Mouse (Mus musculus) heart, postnatal 4 days (tissue): ENCODE measurements around the gene Brca2. TPM values are rescaled to one million over a fixed set of nuclear protein-coding genes. Genes with fewer than 3 reads are reported as not detected.
A peak's percentile ranks its signal among the peaks of the same experiment; 100 is the strongest.

ENCODE experiments used
- DNase-seq: peaks from one replicate; pipeline ENCODE4 v3.0.0; 2021
- total RNA-seq, 2 experiments: library from RNA; stranded (reverse); gene quantifications; 2 replicates each; pipeline ENCODE4 v1.2.3; 2021

Brca2 gene
- total RNA-seq, 2 experiments from 2014 or later, result 19.6 to 22.8 TPM

- DNase-seq, result no peak
Observed at GRCm38 (mm10) chr5:150599301-150600294, 77.2 kb downstream of the Brca2 start.

GRCm38 (mm10) chr5:150600554-150601440 is 78.4 kb downstream of the Brca2 start:
- DNase-seq, result peak; percentile 10

GRCm38 (mm10) chr5:150601441-150602230 is 79.2 kb downstream of the Brca2 start:
- DNase-seq, result no peak

GRCm38 (mm10) chr5:150606131-150606530 is 83.7 kb downstream of the Brca2 start:
- DNase-seq, result no peak

GRCm38 (mm10) chr5:150607631-150608030 is 85.2 kb downstream of the Brca2 start:
- DNase-seq, result no peak

- no peak for DNase-seq
Observed at GRCm38 (mm10) chr5:150611136-150611535, 88.7 kb downstream of the Brca2 start.

- peak; percentile 13 for DNase-seq
Observed at GRCm38 (mm10) chr5:150611697-150612096, 89.3 kb downstream of the Brca2 start.

- no peak for DNase-seq
Observed at GRCm38 (mm10) chr5:150614054-150614453, 91.6 kb downstream of the Brca2 start.

- no peak for DNase-seq
Observed at GRCm38 (mm10) chr5:150616216-150616615, 93.8 kb downstream of the Brca2 start.

GRCm38 (mm10) chr5:150616731-150617130 is 94.3 kb downstream of the Brca2 start:
- no peak for DNase-seq

GRCm38 (mm10) chr5:150618599-150619355 is 96.3 kb downstream of the Brca2 start:
- no peak for DNase-seq

Other genes with a start within 250 kb of the Brca2 start
- gene Zar1l, start 4.5 kb upstream of the Brca2 start, total RNA-seq, result not detected
- gene N4bp2l1, start 74.6 kb downstream of the Brca2 start, total RNA-seq, result 1 to 10 TPM; 2.5 to 2.6 TPM
- 10 to 100 TPM; 62.4 to 62.9 TPM for gene N4bp2l2, start 143.6 kb downstream of the Brca2 start, total RNA-seq
- gene Pds5b, start 151.1 kb downstream of the Brca2 start, total RNA-seq, result 10 to 100 TPM; 31.4 to 33.1 TPM